Mouse (Mus musculus): Measurements from ENCODE around the gene Slc22a8. TPM values are rescaled to one million over a fixed set of nuclear protein-coding genes. Genes with fewer than 3 reads are reported as not detected.

Slc22a8 gene
- polyA plus RNA-seq, 1 experiment from 2014 or later: 4.8 TPM

GRCm38 (mm10) chr19:8646393-8646792 is 55.3 kb downstream of the Slc22a8 start:
- H3K4me1 ChIP-seq (replicated peaks): no peaks in the 10 kb centered on the region
- no peaks in the 10 kb centered on the region for H3K9me3 ChIP-seq
- no peaks in the 10 kb centered on the region for H3K27me3 ChIP-seq
- ATAC-seq (ENCODE audit: low FRiP score): no peak
- H3K4me2 ChIP-seq: no peak overlapping the region
- H3K9ac ChIP-seq: no peak overlapping the region
- no peak overlapping the region for H3K27ac ChIP-seq
- no peaks in the 10 kb centered on the region for H3K36me3 ChIP-seq
- WGBS: 76% methylated on average over 2 of the region's 2 CpGs
- no peak overlapping the region for H3K4me3 ChIP-seq

- Histone ChIP-seq H3K9ac (no peak overlapping the region), H3K4me2 (no peak overlapping the region), H3K4me1 (replicated peaks) (no peaks in the 10 kb centered on the region), H3K9me3 (no peaks in the 10 kb centered on the region), H3K4me3 (no peak overlapping the region), H3K27me3 (no peaks in the 10 kb centered on the region), H3K27ac (no peak overlapping the region), H3K36me3 (no peaks in the 10 kb centered on the region)
- no peak for ATAC-seq (ENCODE audit: low FRiP score)
Observed at GRCm38 (mm10) chr19:8655833-8656232, 64.8 kb downstream of the Slc22a8 start.

- Histone ChIP-seq H3K4me2 (no peak overlapping the region), H3K27me3 (no peaks in the 10 kb centered on the region), H3K9ac (no peak overlapping the region), H3K36me3 (no peaks in the 10 kb centered on the region), H3K9me3 (no peaks in the 10 kb centered on the region), H3K27ac (no peak overlapping the region), H3K4me1 (replicated peaks) (no peaks in the 10 kb centered on the region), H3K4me3 (no peak overlapping the region)
- WGBS: 73% methylated on average over 4 of the region's 4 CpGs
- ATAC-seq (ENCODE audit: low FRiP score): no peak
Observed at GRCm38 (mm10) chr19:8656341-8656740, 65.3 kb downstream of the Slc22a8 start.

Other genes with a start within 250 kb of the Slc22a8 start
- gene Slc22a30, start 186.1 kb upstream of the Slc22a8 start, polyA plus RNA-seq (2015; fragmentation: Nextera tagmentation; extraction: Ambion mirVana): not detected in 2 replicates
- 8.3 and 9.8 TPM in 2 replicates for gene Slc22a6, start 26.8 kb downstream of the Slc22a8 start, polyA plus RNA-seq (2015; fragmentation: Nextera tagmentation; extraction: Ambion mirVana)
- gene Chrm1, start 72.5 kb downstream of the Slc22a8 start, polyA plus RNA-seq (2015; fragmentation: Nextera tagmentation; extraction: Ambion mirVana): 0.51 and 0.71 TPM in 2 replicates
- gene Slc3a2, start 132.1 kb downstream of the Slc22a8 start, polyA plus RNA-seq (2015; fragmentation: Nextera tagmentation; extraction: Ambion mirVana): 153 and 163 TPM in 2 replicates
- gene Wdr74, start 144.6 kb downstream of the Slc22a8 start, polyA plus RNA-seq (2015; fragmentation: Nextera tagmentation; extraction: Ambion mirVana): 82.6 and 89.9 TPM in 2 replicates
- gene 1700092M07Rik, start 149.5 kb downstream of the Slc22a8 start, polyA plus RNA-seq (2015; fragmentation: Nextera tagmentation; extraction: Ambion mirVana): 1.9 and 3.0 TPM in 2 replicates
- gene Stx5a, start 150.2 kb downstream of the Slc22a8 start, polyA plus RNA-seq (2015; fragmentation: Nextera tagmentation; extraction: Ambion mirVana): 120 and 128 TPM in 2 replicates
- gene Nxf1, start 165.8 kb downstream of the Slc22a8 start, polyA plus RNA-seq (2015; fragmentation: Nextera tagmentation; extraction: Ambion mirVana): 168 and 170 TPM in 2 replicates
- gene Tmem223, start 179.7 kb downstream of the Slc22a8 start, polyA plus RNA-seq (2015; fragmentation: Nextera tagmentation; extraction: Ambion mirVana): 257 and 258 TPM in 2 replicates
- gene Tmem179b, start 183.2 kb downstream of the Slc22a8 start, polyA plus RNA-seq (2015; fragmentation: Nextera tagmentation; extraction: Ambion mirVana): 38.1 and 38.6 TPM in 2 replicates
- gene Taf6l, start 195.2 kb downstream of the Slc22a8 start, polyA plus RNA-seq (2015; fragmentation: Nextera tagmentation; extraction: Ambion mirVana): 27.1 and 30.1 TPM in 2 replicates
- gene Polr2g, start 207.3 kb downstream of the Slc22a8 start, polyA plus RNA-seq (2015; fragmentation: Nextera tagmentation; extraction: Ambion mirVana): 153 and 163 TPM in 2 replicates
- gene Zbtb3, start 211.3 kb downstream of the Slc22a8 start, polyA plus RNA-seq (2015; fragmentation: Nextera tagmentation; extraction: Ambion mirVana): 8.0 and 8.4 TPM in 2 replicates
- gene Ttc9c, start 228.1 kb downstream of the Slc22a8 start, polyA plus RNA-seq (2015; fragmentation: Nextera tagmentation; extraction: Ambion mirVana): 60.4 and 61.4 TPM in 2 replicates
- 5.8 and 6.3 TPM in 2 replicates for gene Hnrnpul2, start 228.8 kb downstream of the Slc22a8 start, polyA plus RNA-seq (2015; fragmentation: Nextera tagmentation; extraction: Ambion mirVana)
- not detected in 2 replicates for gene AC129217.1, start 238.5 kb downstream of the Slc22a8 start, polyA plus RNA-seq (2015; fragmentation: Nextera tagmentation; extraction: Ambion mirVana)
- 82.9 and 84.0 TPM in 2 replicates for gene Bscl2, start 246.2 kb downstream of the Slc22a8 start, polyA plus RNA-seq (2015; fragmentation: Nextera tagmentation; extraction: Ambion mirVana)
- 346 and 374 TPM in 2 replicates for gene Gng3, start 247.9 kb downstream of the Slc22a8 start, polyA plus RNA-seq (2015; fragmentation: Nextera tagmentation; extraction: Ambion mirVana)